Mouse (Mus musculus) heart, embryonic 11.5 days (tissue): Measurements from ENCODE around the gene 1700037C18Rik. TPM values are rescaled to one million over a fixed set of nuclear protein-coding genes. Genes with fewer than 3 reads are reported as not detected.

Experiments used
- ATAC-seq: fragments of 200-750 bp; cut with Nextera tagmentation; replicated peaks from 2 replicates; pipeline ENCODE4 v1.8.0; 2017; ENCODE audit warnings: moderate library complexity; ENCODE audit not compliant: insufficient number of reproducible peaks, low FRiP score, low TSS enrichment
- H3K27ac ChIP-seq: fragments of 300-500 bp; sonication (generic); 2 replicates; pipeline ENCODE4 v1.5.1; 2014; ENCODE audit warnings: mild to moderate bottlenecking, low read depth, low read length
- H3K27me3 ChIP-seq: fragments of 300-500 bp; sonication (generic); 2 replicates; pipeline ENCODE4 v1.6.1; 2014; ENCODE audit warnings: mild to moderate bottlenecking, low read length, mixed read lengths; ENCODE audit not compliant: control insufficient read depth, insufficient read depth
- H3K36me3 ChIP-seq: fragments of 300-500 bp; sonication (generic); 2 replicates; pipeline ENCODE4 v1.6.1; 2014; ENCODE audit warnings: mild to moderate bottlenecking, low read length, moderate library complexity, mixed read lengths; ENCODE audit not compliant: control insufficient read depth, insufficient read depth
- H3K4me1 ChIP-seq: fragments of 300-500 bp; sonication (generic); 2 replicates; pipeline ENCODE4 v1.6.1; 2014; ENCODE audit warnings: low read length; ENCODE audit not compliant: control insufficient read depth, insufficient read depth
- H3K4me2 ChIP-seq: fragments of 300-500 bp; sonication (generic); 2 replicates; pipeline ENCODE4 v1.6.1; 2014; ENCODE audit warnings: mild to moderate bottlenecking, moderate library complexity
- H3K4me3 ChIP-seq: fragments of 300-500 bp; sonication (generic); 2 replicates; pipeline ENCODE4 v1.5.1; 2014; ENCODE audit warnings: low read depth, low read length
- H3K9ac ChIP-seq: fragments of 300-500 bp; sonication (generic); 2 replicates; pipeline ENCODE4 v1.6.1; 2014; ENCODE audit warnings: mild to moderate bottlenecking, low read depth, low read length, moderate library complexity
- H3K9me3 ChIP-seq: fragments of 300-500 bp; sonication (generic); replicated peaks from 2 replicates; pipeline ENCODE4 v1.6.1; 2016; ENCODE audit warnings: low read length; ENCODE audit not compliant: control insufficient read depth
- WGBS: fragments of 180-500 bp; shearing (Covaris S2); extraction: QIAGEN DNeasy Blood & Tissue Kit; methylation state at CpG from one replicate; pipeline ENCODE4 v1.1.7; 2014; ENCODE audit not compliant: insufficient replicate concordance; 5-methylcytosine and 5-hydroxymethylcytosine counted together
- polyA plus RNA-seq: library from polyadenylated mRNA; unstranded; fragments of >200 nt; fragmentation: Nextera tagmentation; extraction: Ambion mirVana; gene quantifications from 2 replicates; pipeline ENCODE4 v1.2.1, GENCODE M21; 2014

Gene 1700037C18Rik
- polyA plus RNA-seq, 1 experiment from 2014 or later, result 5.4 TPM

- 80% methylated on average over 3 of the region's 3 CpGs for WGBS
- Histone ChIP-seq H3K27ac (no peak overlapping the region), H3K4me3 (no peak overlapping the region), H3K4me1 (no peaks in the 10 kb centered on the region), H3K27me3 (no peaks in the 10 kb centered on the region), H3K9me3 (no peaks in the 10 kb centered on the region), H3K9ac (no peak overlapping the region), H3K4me2 (no peak overlapping the region), H3K36me3 (peaks cover 17% of the 10 kb centered on the region)
- ATAC-seq, result no peak
Observed at GRCm38 (mm10) chr16:3923515-3923914, 15.0 kb upstream of the 1700037C18Rik start.

GRCm38 (mm10) chr16:3920756-3921155 is 12.3 kb upstream of the 1700037C18Rik start:
- no peak overlapping the region for H3K9ac ChIP-seq
- no peaks in the 10 kb centered on the region for H3K4me1 ChIP-seq
- no peaks in the 10 kb centered on the region for H3K9me3 ChIP-seq
- no peak for ATAC-seq
- 89% methylated on average over 2 of the region's 2 CpGs for WGBS
- no peak overlapping the region for H3K4me2 ChIP-seq
- H3K4me3 ChIP-seq, result no peak overlapping the region
- no peaks in the 10 kb centered on the region for H3K27me3 ChIP-seq
- no peak overlapping the region for H3K27ac ChIP-seq
- H3K36me3 ChIP-seq, result peaks cover 19% of the 10 kb centered on the region

GRCm38 (mm10) chr16:3909118-3909517 is 629 bp upstream of the 1700037C18Rik start:
- Histone ChIP-seq H3K36me3 (peaks cover 20% of the 10 kb centered on the region), H3K27me3 (no peaks in the 10 kb centered on the region), H3K9ac (peak overlapping the region; percentile 80), H3K4me3 (peak overlapping the region; percentile 68), H3K4me1 (peaks cover 5% of the 10 kb centered on the region; the same call in 1 of the 2 replicates), H3K4me2 (peak overlapping the region; percentile 90), H3K9me3 (no peaks in the 10 kb centered on the region), H3K27ac (peak overlapping the region; percentile 60; the same call in 1 of the 2 replicates)
- no peak; the same call in 1 of the 2 replicates for ATAC-seq
- WGBS, result 11% methylated on average over 20 of the region's 20 CpGs

- H3K9ac ChIP-seq, result no peak overlapping the region
- no peaks in the 10 kb centered on the region for H3K9me3 ChIP-seq
- no peak overlapping the region for H3K4me3 ChIP-seq
- H3K36me3 ChIP-seq, result peaks cover 21% of the 10 kb centered on the region
- H3K4me1 ChIP-seq, result peaks cover 5% of the 10 kb centered on the region; the same call in 1 of the 2 replicates
- H3K27me3 ChIP-seq, result no peaks in the 10 kb centered on the region
- 74% methylated on average over 2 of the region's 2 CpGs for WGBS
- H3K4me2 ChIP-seq, result no peak overlapping the region
- no peak overlapping the region for H3K27ac ChIP-seq
- ATAC-seq, result no peak
Observed at GRCm38 (mm10) chr16:3907471-3907870, 1.0 kb downstream of the 1700037C18Rik start.

GRCm38 (mm10) chr16:3896553-3896952 is 11.9 kb downstream of the 1700037C18Rik start:
- H3K4me1 ChIP-seq, result peaks cover 6% of the 10 kb centered on the region; the same call in 1 of the 2 replicates

GRCm38 (mm10) chr16:3896046-3896445 is 12.4 kb downstream of the 1700037C18Rik start:
- no peak overlapping the region for H3K4me3 ChIP-seq
- H3K4me1 ChIP-seq, result peaks cover 6% of the 10 kb centered on the region; the same call in 1 of the 2 replicates
- no peak overlapping the region for H3K27ac ChIP-seq
- peaks cover 11% of the 10 kb centered on the region for H3K36me3 ChIP-seq
- no peak overlapping the region for H3K4me2 ChIP-seq
- ATAC-seq, result no peak
- H3K27me3 ChIP-seq, result no peaks in the 10 kb centered on the region
- no peak overlapping the region for H3K9ac ChIP-seq
- WGBS, result 83% methylated on average over 6 of the region's 6 CpGs
- no peaks in the 10 kb centered on the region for H3K9me3 ChIP-seq

More at GRCm38 (mm10) chr16:3896553-3896952, 11.9 kb downstream of the 1700037C18Rik start:
- H3K9me3 ChIP-seq, result no peaks in the 10 kb centered on the region
- no peak overlapping the region for H3K4me2 ChIP-seq
- no peak overlapping the region for H3K4me3 ChIP-seq
- 71% methylated on average over 1 of the region's 1 CpGs for WGBS
- H3K9ac ChIP-seq, result no peak overlapping the region
- H3K27me3 ChIP-seq, result no peaks in the 10 kb centered on the region
- ATAC-seq, result no peak
- H3K27ac ChIP-seq, result no peak overlapping the region
- peaks cover 11% of the 10 kb centered on the region for H3K36me3 ChIP-seq

- H3K9me3 ChIP-seq, result no peaks in the 10 kb centered on the region
- no peaks in the 10 kb centered on the region for H3K27me3 ChIP-seq
- H3K4me2 ChIP-seq, result no peak overlapping the region
- no peak overlapping the region for H3K4me3 ChIP-seq
- 73% methylated on average over 9 of the region's 9 CpGs for WGBS
- peaks cover 6% of the 10 kb centered on the region; the same call in 1 of the 2 replicates for H3K4me1 ChIP-seq
- no peak overlapping the region for H3K9ac ChIP-seq
- no peak for ATAC-seq
- H3K36me3 ChIP-seq, result peaks cover 11% of the 10 kb centered on the region; the same call in 1 of the 2 replicates
- H3K27ac ChIP-seq, result peak overlapping the region; percentile 60
Observed at GRCm38 (mm10) chr16:3895173-3895792, 13.2 kb downstream of the 1700037C18Rik start.

- H3K27ac ChIP-seq, result peak overlapping the region; percentile 18; the same call in 1 of the 2 replicates
- H3K9ac ChIP-seq, result no peak overlapping the region
- H3K4me3 ChIP-seq, result no peak overlapping the region
- no peaks in the 10 kb centered on the region for H3K27me3 ChIP-seq
- H3K4me1 ChIP-seq, result peaks cover 6% of the 10 kb centered on the region; the same call in 1 of the 2 replicates
- WGBS, result 42% methylated on average over 3 of the region's 3 CpGs
- no peaks in the 10 kb centered on the region for H3K9me3 ChIP-seq
- ATAC-seq, result no peak; the same call in 1 of the 2 replicates
- no peak overlapping the region for H3K4me2 ChIP-seq
- H3K36me3 ChIP-seq, result 0 out of 2 replicates have a peak, but pooled peaks cover 4% of the 10 kb centered on the region
Observed at GRCm38 (mm10) chr16:3893739-3894138, 14.8 kb downstream of the 1700037C18Rik start.
